Mouse (Mus musculus) neutrophil, adult 83 days (primary cell): ENCODE measurements around the gene Vamp9. TPM values are rescaled to one million over a fixed set of nuclear protein-coding genes. Genes with fewer than 3 reads are reported as not detected.

ENCODE experiments used
- total RNA-seq, 2 experiments: library from RNA; stranded (reverse); gene quantifications; one replicate each; pipeline ENCODE4 v1.2.4; 2023

The Vamp9 gene
- total RNA-seq, result not detected

GRCm38 (mm10) chr5:99906181-99906956 lies at the start of gene Vamp9:
Gene Vamp9 (plus strand): TSS chr5:99906254.

GRCm38 (mm10) chr5:99978699-99979442 lies 72.8 kb downstream of the Vamp9 start, which contains the start of the genes Hnrnpd and 4930524J08Rik:
Gene Hnrnpd (minus strand): TSS chr5:99978938.
Gene 4930524J08Rik (plus strand): TSS chr5:99979061.

Other genes starting within 250 kb of the Vamp9 start
- gene Rasgef1b, start 177.2 kb upstream of the Vamp9 start, total RNA-seq, result 1 to 10 TPM; 1.3 to 2.5 TPM
- gene Hnrnpd, start 72.7 kb downstream of the Vamp9 start, total RNA-seq, result 100 to 1,000 TPM; 231 to 241 TPM
- gene 4930524J08Rik, start 72.8 kb downstream of the Vamp9 start, total RNA-seq, result 1 to 10 TPM; 1.5 to 3.6 TPM
- gene Hnrnpdl, start 133.4 kb downstream of the Vamp9 start, total RNA-seq, result 100 to 1,000 TPM; 164 to 165 TPM
- 10 to 100 TPM; 12.7 to 13.4 TPM for gene Enoph1, start 133.7 kb downstream of the Vamp9 start, total RNA-seq